Mouse (Mus musculus): ENCODE results near the gene Dvl3.

- TF ChIP-seq CTCF (IDR thresholded peaks at IDR 0.05; ENCODE audit: extremely low read depth, insufficient read depth, low read length), result no peak
- TF ChIP-seq POLR2A (IDR thresholded peaks at IDR 0.05; ENCODE audit: extremely low read depth, insufficient read depth, low read length), result no peak
These were observed 434 bp downstream of the Dvl3 start for GRCm38 (mm10) chr16:20517216-20517615.
